Mouse (Mus musculus) lung, postnatal 0 days (tissue): ENCODE results near the gene Npas1. TPM values are rescaled to one million over a fixed set of nuclear protein-coding genes. Genes with fewer than 3 reads are reported as not detected.

Experiments
- ATAC-seq: fragments of 200-750 bp; cut with Nextera tagmentation; 2 replicates; pipeline ENCODE4 v1.8.0; 2017; ENCODE audit warnings: moderate library complexity
- DNase-seq: peaks from one replicate; pipeline ENCODE4 v3.0.0-alpha.2; 2016; ENCODE audit warnings: low spot score
- H3K27ac ChIP-seq: fragments of 300-500 bp; sonication (generic); 2 replicates; pipeline ENCODE4 v1.5.1; 2014; ENCODE audit warnings: antibody characterized with exemption, mild to moderate bottlenecking, low read length, mixed read lengths
- H3K27me3 ChIP-seq: fragments of 300-500 bp; sonication (generic); replicated peaks from 2 replicates; pipeline ENCODE4 v1.6.1; 2014; ENCODE audit warnings: low read length, mixed read lengths; ENCODE audit not compliant: insufficient read depth
- H3K36me3 ChIP-seq: fragments of 300-500 bp; sonication (generic); 2 replicates; pipeline ENCODE4 v1.6.1; 2014; ENCODE audit warnings: low read length, mixed read lengths; ENCODE audit not compliant: insufficient read depth
- H3K4me1 ChIP-seq: fragments of 300-500 bp; sonication (generic); 2 replicates; pipeline ENCODE4 v1.6.1; 2014; ENCODE audit warnings: antibody characterized with exemption, low read depth, low read length, mixed read lengths; ENCODE audit not compliant: insufficient read depth
- H3K4me2 ChIP-seq: fragments of 300-500 bp; sonication (generic); replicated peaks from 2 replicates; pipeline ENCODE4 v1.6.1; 2014; ENCODE audit warnings: low read depth, mild to moderate bottlenecking, low read length, moderate library complexity, mixed read lengths
- H3K4me3 ChIP-seq: fragments of 300-500 bp; sonication (generic); 2 replicates; pipeline ENCODE4 v1.5.1; 2014; ENCODE audit warnings: low read depth, low read length
- H3K9ac ChIP-seq: fragments of 300-500 bp; sonication (generic); replicated peaks from 2 replicates; pipeline ENCODE4 v1.6.1; 2014; ENCODE audit warnings: low read depth, mild to moderate bottlenecking
- H3K9me3 ChIP-seq: fragments of 300-500 bp; sonication (generic); 2 replicates; pipeline ENCODE4 v1.6.1; 2016; ENCODE audit warnings: low read length, mixed read lengths
- CTCF ChIP-seq: IDR thresholded peaks from 2 replicates; pipeline ENCODE4 v1.5.1; 2016; ENCODE audit warnings: antibody characterized with exemption, mild to moderate bottlenecking
- EP300 ChIP-seq: IDR thresholded peaks from 2 replicates; pipeline ENCODE4 v1.6.1; 2016; ENCODE audit warnings: antibody characterized with exemption, mild to moderate bottlenecking, control low read depth
- WGBS: fragments of 180-500 bp; shearing (Covaris S2); extraction: QIAGEN DNeasy Blood & Tissue Kit; methylation state at CpG from one replicate; pipeline ENCODE4 v1.1.7; 2014; 5-methylcytosine and 5-hydroxymethylcytosine counted together
- polyA plus RNA-seq: library from polyadenylated mRNA; unstranded; fragments of >200 nt; fragmentation: Nextera tagmentation; extraction: Ambion mirVana; gene quantifications from 2 replicates; pipeline ENCODE4 v1.2.1, GENCODE M21; 2015

Gene Npas1
- polyA plus RNA-seq, 1 experiment from 2014 or later: 0.17 TPM

- Histone ChIP-seq H3K27me3 (no peaks in the 10 kb centered on the region), H3K4me3 (no peak overlapping the region), H3K36me3 (0 out of 2 replicates have a peak, but pooled peaks cover 15% of the 10 kb centered on the region), H3K9ac (no peak overlapping the region), H3K4me1 (no peaks in the 10 kb centered on the region), H3K4me2 (no peak overlapping the region), H3K27ac (no peak overlapping the region), H3K9me3 (no peaks in the 10 kb centered on the region)
- TF ChIP-seq EP300: no peak
- TF ChIP-seq CTCF: peak; percentile 91
- 10% methylated on average over 3 of the region's 3 CpGs for WGBS
- ATAC-seq (peak; percentile 54), DNase-seq (peak; percentile 76)
These were observed 29.8 kb upstream of the Npas1 start for GRCm38 (mm10) chr7:16507284-16507683.

DNA sequence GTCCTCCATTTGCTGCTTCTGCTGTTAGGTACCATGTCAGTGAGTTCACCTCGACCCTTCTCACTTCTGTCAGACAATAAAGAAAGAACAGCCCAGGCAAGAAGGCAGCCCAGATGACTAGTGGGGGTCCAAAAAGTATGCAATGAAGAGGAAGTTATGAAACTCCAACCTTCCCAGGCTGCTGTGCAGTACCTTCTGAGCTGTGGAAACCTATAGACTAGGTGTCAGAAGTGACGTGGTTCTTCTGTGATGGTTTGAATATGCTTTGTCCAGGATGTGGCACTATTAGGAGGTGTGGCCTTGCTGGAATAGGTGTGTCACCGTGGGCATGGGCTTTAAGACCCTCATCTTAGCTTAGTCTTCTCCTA lies 27.7 kb upstream of the Npas1 start:
- 92% methylated on average over 3 of the region's 3 CpGs for WGBS
- no peak overlapping the region for H3K9ac ChIP-seq
- DNase-seq: no peak
- no peaks in the 10 kb centered on the region for H3K9me3 ChIP-seq
- TF ChIP-seq EP300 (no peak), CTCF (no peak)
- no peak overlapping the region for H3K4me2 ChIP-seq
- no peaks in the 10 kb centered on the region for H3K27me3 ChIP-seq
- no peaks in the 10 kb centered on the region for H3K4me1 ChIP-seq
- 0 out of 2 replicates have a peak, but pooled peaks cover 14% of the 10 kb centered on the region for H3K36me3 ChIP-seq
- no peak overlapping the region for H3K27ac ChIP-seq
- ATAC-seq: no peak
- H3K4me3 ChIP-seq: no peak overlapping the region

DNA sequence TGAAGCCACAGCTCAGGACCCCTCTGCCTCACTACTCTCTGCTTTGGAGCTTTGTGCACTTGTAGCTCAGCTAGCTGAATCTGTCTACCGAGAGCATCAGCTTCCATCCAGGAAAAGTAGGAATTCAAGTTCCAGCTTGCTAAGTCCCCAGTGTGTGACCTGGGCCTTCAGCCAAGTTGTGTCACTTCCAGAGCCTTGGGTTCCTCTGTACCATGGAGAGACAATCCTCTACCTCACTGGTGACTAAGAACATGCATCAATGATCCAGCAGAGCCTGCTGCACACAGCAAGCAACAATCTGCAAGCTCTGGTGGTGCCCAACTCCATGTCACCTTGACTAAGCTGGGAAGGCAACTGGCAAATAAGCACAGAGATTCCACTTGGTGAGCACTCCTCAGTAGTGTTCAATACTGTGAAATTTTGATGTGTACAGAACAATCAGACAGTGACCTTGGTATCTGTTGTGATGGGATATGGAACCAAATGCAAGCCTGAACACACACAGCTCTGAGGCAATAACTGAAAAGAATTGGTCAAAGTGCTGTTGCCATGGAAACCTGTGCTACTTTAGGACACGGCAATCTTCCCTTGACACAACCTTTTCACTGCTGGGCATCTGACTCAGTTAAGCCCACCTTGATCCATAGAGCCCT lies 27.2 kb upstream of the Npas1 start:
- no peaks in the 10 kb centered on the region for H3K4me1 ChIP-seq
- 48% methylated on average over 2 of the region's 2 CpGs for WGBS
- no peaks in the 10 kb centered on the region for H3K9me3 ChIP-seq
- H3K27ac ChIP-seq: no peak overlapping the region
- H3K36me3 ChIP-seq: 0 out of 2 replicates have a peak, but pooled peaks cover 18% of the 10 kb centered on the region
- no peak overlapping the region for H3K9ac ChIP-seq
- no peak for TF ChIP-seq CTCF
- TF ChIP-seq EP300: no peak
- H3K4me2 ChIP-seq: no peak overlapping the region
- no peak for ATAC-seq
- H3K27me3 ChIP-seq: no peaks in the 10 kb centered on the region
- no peak for DNase-seq
- no peak overlapping the region for H3K4me3 ChIP-seq

DNA sequence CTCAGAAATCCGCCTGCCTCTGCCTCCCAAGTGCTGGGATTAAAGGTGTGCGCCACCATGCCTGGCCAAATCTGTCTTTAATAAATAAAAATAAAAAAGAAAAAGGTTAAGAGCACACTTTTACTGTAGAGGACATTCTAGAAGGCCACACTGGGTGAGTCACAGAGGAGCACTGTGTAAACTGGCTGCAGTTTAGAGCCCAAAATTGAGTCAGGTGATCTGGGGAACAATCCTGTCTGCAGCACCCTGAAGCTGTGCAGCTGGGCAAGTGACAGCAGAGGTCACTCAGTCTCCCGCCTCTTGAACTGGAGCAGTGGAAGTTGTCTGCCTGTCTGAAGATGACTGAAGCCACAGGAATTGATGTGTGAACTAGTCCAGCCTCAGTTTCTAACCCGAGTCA lies 24.0 kb upstream of the Npas1 start:
- no peak for ATAC-seq
- no peak overlapping the region for H3K27ac ChIP-seq
- H3K4me1 ChIP-seq: no peaks in the 10 kb centered on the region
- peaks cover 28% of the 10 kb centered on the region for H3K36me3 ChIP-seq
- no peak overlapping the region for H3K4me2 ChIP-seq
- no peak overlapping the region for H3K9ac ChIP-seq
- DNase-seq: no peak
- WGBS: 90% methylated on average over 4 of the region's 4 CpGs
- no peaks in the 10 kb centered on the region for H3K9me3 ChIP-seq
- H3K27me3 ChIP-seq: no peaks in the 10 kb centered on the region
- H3K4me3 ChIP-seq: no peak overlapping the region
- TF ChIP-seq CTCF (no peak), EP300 (no peak)

DNA sequence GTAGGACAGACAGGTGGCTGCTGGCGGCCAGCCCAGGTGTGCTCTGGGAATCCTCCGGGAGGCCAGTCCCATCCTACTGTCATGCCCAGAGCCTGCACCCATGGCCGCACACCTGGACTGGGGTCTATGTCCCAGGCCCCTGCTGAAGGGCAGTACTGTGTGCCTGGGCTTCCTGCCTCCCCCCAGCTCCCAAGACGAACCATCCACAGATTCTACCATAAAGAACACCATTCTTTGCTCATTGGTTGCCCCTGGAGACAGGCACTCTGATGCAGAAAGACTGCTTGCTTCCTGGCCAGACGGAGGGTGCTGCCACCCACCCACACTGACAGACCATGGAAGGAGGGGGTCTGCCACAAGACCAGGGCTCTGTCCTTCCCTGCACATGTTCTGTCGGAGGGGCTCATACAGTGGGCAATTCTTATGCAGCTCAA lies 22.2 kb upstream of the Npas1 start:
- ATAC-seq (no peak), DNase-seq (no peak)
- WGBS: 90% methylated on average over 5 of the region's 6 CpGs
- no peak overlapping the region for H3K4me3 ChIP-seq
- no peaks in the 10 kb centered on the region for H3K9me3 ChIP-seq
- no peak overlapping the region for H3K27ac ChIP-seq
- no peaks in the 10 kb centered on the region for H3K27me3 ChIP-seq
- H3K36me3 ChIP-seq: peaks cover 31% of the 10 kb centered on the region
- no peak overlapping the region for H3K9ac ChIP-seq
- no peaks in the 10 kb centered on the region for H3K4me1 ChIP-seq
- no peak overlapping the region for H3K4me2 ChIP-seq
- TF ChIP-seq EP300 (no peak), CTCF (no peak)

DNA sequence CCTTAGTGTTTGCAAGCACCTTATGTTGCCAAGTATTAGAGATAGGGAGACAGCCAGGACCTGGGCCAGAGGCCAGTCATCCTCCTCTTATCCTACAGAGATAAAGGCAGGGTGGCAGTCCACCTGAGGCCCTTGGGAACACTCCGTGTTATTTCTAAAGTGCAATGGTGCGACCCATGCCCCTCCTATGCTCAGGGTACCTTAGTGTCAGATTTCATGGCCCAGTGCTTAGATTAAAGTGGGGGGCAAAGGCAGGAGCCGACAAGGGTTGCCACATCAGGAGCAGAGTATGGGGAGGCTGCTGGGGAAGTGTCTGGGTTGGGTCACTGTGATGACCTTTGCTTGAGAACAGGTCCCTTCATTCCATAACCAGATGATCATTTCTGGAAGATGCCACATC lies 18.7 kb upstream of the Npas1 start:
- DNase-seq (no peak), ATAC-seq (no peak)
- TF ChIP-seq CTCF (no peak), EP300 (no peak)
- H3K36me3 ChIP-seq: peaks cover 21% of the 10 kb centered on the region
- H3K9me3 ChIP-seq: no peaks in the 10 kb centered on the region
- no peak overlapping the region for H3K27ac ChIP-seq
- no peaks in the 10 kb centered on the region for H3K27me3 ChIP-seq
- no peak overlapping the region for H3K9ac ChIP-seq
- H3K4me1 ChIP-seq: no peaks in the 10 kb centered on the region
- no peak overlapping the region for H3K4me2 ChIP-seq
- 73% methylated on average over 3 of the region's 3 CpGs for WGBS
- no peak overlapping the region for H3K4me3 ChIP-seq
